Mouse (Mus musculus): Measurements from ENCODE around the gene Lyg1. TPM values are rescaled to one million over a fixed set of nuclear protein-coding genes. Genes with fewer than 3 reads are reported as not detected.

Lyg1 gene
- polyA plus RNA-seq (2014; fragmentation: Illumina TruSeq; extraction: RNeasy Lipid Tissue Mini Kit (QIAGEN cat#74804); ENCODE audit: low read depth, low replicate concordance): not detected

DNA sequence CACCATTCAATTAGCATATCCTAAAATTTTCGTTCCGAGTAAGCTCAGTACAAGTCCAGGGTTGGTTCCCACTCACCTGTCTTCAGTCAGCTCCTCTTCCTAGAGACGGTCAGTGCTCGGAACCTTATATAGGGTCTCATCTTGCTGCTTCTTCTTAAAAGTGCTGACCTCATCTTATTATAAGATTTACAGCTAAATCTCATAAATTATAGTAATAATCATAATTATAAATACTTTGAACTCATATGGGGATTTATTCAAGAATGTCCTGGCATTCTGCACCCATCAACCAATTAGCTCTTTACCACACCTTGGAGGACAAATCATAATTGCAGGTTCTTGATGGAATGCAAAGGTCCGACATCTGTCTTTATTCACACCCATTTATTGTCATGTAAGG lies at the start of gene Lyg1:
TSS of gene Lyg1 (minus strand) at position 101 of the 400 bp plus-strand sequence.

DNA sequence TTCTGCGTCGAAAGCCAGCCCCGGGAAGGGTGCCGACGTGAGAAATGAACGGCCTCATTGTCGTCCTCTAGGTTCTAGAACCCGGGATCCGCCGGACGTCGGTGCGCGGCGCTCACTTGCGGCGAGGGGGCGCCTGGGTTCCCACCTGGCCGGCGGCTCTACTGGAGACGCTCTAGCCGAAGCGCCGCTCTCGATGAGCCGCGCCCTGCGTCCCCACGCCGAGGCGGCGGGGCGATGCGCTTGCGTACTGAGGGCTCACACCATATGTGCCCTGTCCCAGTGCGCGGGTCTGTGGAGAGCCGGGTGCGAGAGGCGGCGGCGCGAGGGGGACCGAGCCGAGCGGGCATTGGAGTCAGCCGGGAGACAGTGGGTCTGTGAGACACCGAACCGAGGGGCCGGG lies 40.3 kb upstream of the Lyg1 start, which contains the start of the genes Txndc9 and Eif5b:
TSS of gene Txndc9 (minus strand) at position 27 of the 400 bp plus-strand sequence.
TSS of gene Eif5b (plus strand) at position 144 of the 400 bp plus-strand sequence.

DNA sequence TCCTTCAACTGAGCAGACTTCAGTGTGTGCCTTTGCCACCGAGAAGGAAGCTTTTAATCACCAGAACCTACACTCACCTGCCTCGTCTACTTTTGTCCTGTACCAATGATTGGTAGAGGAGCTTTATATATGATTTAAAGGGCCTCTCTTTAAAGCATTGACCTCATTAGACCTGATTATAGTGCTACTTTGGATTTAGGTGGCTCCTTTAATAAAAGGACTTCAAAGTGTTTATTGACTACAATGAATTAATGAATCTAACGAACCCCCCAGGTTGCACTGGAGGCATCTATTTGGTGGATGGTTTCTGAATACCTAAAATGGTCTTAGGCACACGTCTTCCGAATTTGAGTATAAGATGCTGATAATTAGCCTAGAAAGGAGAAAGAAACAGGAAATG lies 41.2 kb downstream of the Lyg1 start, which contains the start of gene Lyg2:
TSS of gene Lyg2 (minus strand) at position 101 of the 400 bp plus-strand sequence.

Other genes starting within 250 kb of the Lyg1 start
- gene 2010300C02Rik, start 237.7 kb downstream of the Lyg1 start, polyA plus RNA-seq (2014; fragmentation: Illumina TruSeq; extraction: RNeasy Lipid Tissue Mini Kit (QIAGEN cat#74804); ENCODE audit: low read depth, low replicate concordance): 0.41 TPM
- 12.1 TPM for gene Tsga10, start 91.3 kb downstream of the Lyg1 start, polyA plus RNA-seq (2014; fragmentation: Illumina TruSeq; extraction: RNeasy Lipid Tissue Mini Kit (QIAGEN cat#74804); ENCODE audit: low read depth, low replicate concordance)
- 8.3 TPM for gene Lipt1, start 86.0 kb downstream of the Lyg1 start, polyA plus RNA-seq (2014; fragmentation: Illumina TruSeq; extraction: RNeasy Lipid Tissue Mini Kit (QIAGEN cat#74804); ENCODE audit: low read depth, low replicate concordance)
- 55.3 TPM for gene Mitd1, start 67.3 kb downstream of the Lyg1 start, polyA plus RNA-seq (2014; fragmentation: Illumina TruSeq; extraction: RNeasy Lipid Tissue Mini Kit (QIAGEN cat#74804); ENCODE audit: low read depth, low replicate concordance)
- 292 TPM for gene Mrpl30, start 67.3 kb downstream of the Lyg1 start, polyA plus RNA-seq (2014; fragmentation: Illumina TruSeq; extraction: RNeasy Lipid Tissue Mini Kit (QIAGEN cat#74804); ENCODE audit: low read depth, low replicate concordance)
- not detected for gene Lyg2, start 41.3 kb downstream of the Lyg1 start, polyA plus RNA-seq (2014; fragmentation: Illumina TruSeq; extraction: RNeasy Lipid Tissue Mini Kit (QIAGEN cat#74804); ENCODE audit: low read depth, low replicate concordance)
- 193 TPM for gene Txndc9, start 40.1 kb upstream of the Lyg1 start, polyA plus RNA-seq (2014; fragmentation: Illumina TruSeq; extraction: RNeasy Lipid Tissue Mini Kit (QIAGEN cat#74804); ENCODE audit: low read depth, low replicate concordance)
- gene Eif5b, start 40.3 kb upstream of the Lyg1 start, polyA plus RNA-seq (2014; fragmentation: Illumina TruSeq; extraction: RNeasy Lipid Tissue Mini Kit (QIAGEN cat#74804); ENCODE audit: low read depth, low replicate concordance): 135 TPM
- gene Rev1, start 172.0 kb upstream of the Lyg1 start, polyA plus RNA-seq (2014; fragmentation: Illumina TruSeq; extraction: RNeasy Lipid Tissue Mini Kit (QIAGEN cat#74804); ENCODE audit: low read depth, low replicate concordance): 27.6 TPM